Mouse (Mus musculus): ENCODE measurements at regions not wholly inside any gene's neighbourhood (a gene's known extent, or its start where the extent isn't known, plus 50 kb on each side); places are given as distances from the start of the nearest gene placed in this dataset.

- no peak for TF ChIP-seq POLR2A (IDR thresholded peaks at IDR 0.05; ENCODE audit: low read depth, low read length)
- no peak for TF ChIP-seq CTCF (IDR thresholded peaks at IDR 0.05; ENCODE audit: extremely low read depth, insufficient read length, insufficient replicate concordance, low read depth, low read length)
These were observed 510.1 kb downstream of the Gpam start for GRCm38 (mm10) chr19:54616924-54617323.
